ENCODE assay signal across 8 mouse cellular contexts in genomic region chr5:92081326-92081725, GRCm38 (mm10). TPM values are rescaled to one million over a fixed set of nuclear protein-coding genes. Genes with fewer than 3 reads are reported as not detected.
A peak's percentile ranks its signal among the peaks of the same experiment; 100 is the strongest.
DNase-seq lines count a peak whose midpoint lies in the region; ATAC-seq and TF ChIP-seq lines count a peak whose summit lies in the region.

No protein-coding gene starts in this region.

- H3K4me2 ChIP-seq in heart, embryonic 13.5 days = peak overlapping the region; percentile 84
- H3K4me2 ChIP-seq in hindbrain, embryonic 14.5 days (replicated peaks) = peak overlapping the region; percentile 79
- peak overlapping the region; percentile 81 for H3K4me2 ChIP-seq in midbrain, embryonic 11.5 days

- H3K4me1 ChIP-seq in heart, embryonic 13.5 days = peaks cover 46% of the 10 kb centered on the region
- peaks cover 48% of the 10 kb centered on the region for H3K4me1 ChIP-seq in G1E (ENCODE audit: insufficient read depth, low read depth, low read length)
- H3K4me1 ChIP-seq in hindbrain, embryonic 14.5 days (replicated peaks; ENCODE audit: control insufficient read depth, insufficient read depth, low read length) = peaks cover 42% of the 10 kb centered on the region
- peaks cover 11% of the 10 kb centered on the region for H3K4me1 ChIP-seq in midbrain, embryonic 11.5 days (ENCODE audit: control insufficient read depth, insufficient read depth, low read length)

- H3K9me3 ChIP-seq in heart, embryonic 13.5 days = no peaks in the 10 kb centered on the region
- H3K9me3 ChIP-seq in G1E (replicated peaks) = no peaks in the 10 kb centered on the region
- no peaks in the 10 kb centered on the region for H3K9me3 ChIP-seq in hindbrain, embryonic 14.5 days (ENCODE audit: control insufficient read depth, low read length)
- H3K9me3 ChIP-seq in midbrain, embryonic 11.5 days (ENCODE audit: control insufficient read depth, low read length) = no peaks in the 10 kb centered on the region

- WGBS in heart, embryonic 13.5 days = 56% methylated on average over 3 of the region's 3 CpGs
- WGBS in hindbrain, embryonic 14.5 days = 73% methylated on average over 3 of the region's 3 CpGs
- 73% methylated on average over 3 of the region's 3 CpGs for WGBS in midbrain, embryonic 11.5 days

- no peak for DNase-seq in heart, postnatal 36 days
- no peak for DNase-seq in G1E (ENCODE audit: low spot score)
- no peak for DNase-seq in hindbrain, embryonic 14.5 days (ENCODE audit: low spot score)
- no peak for DNase-seq in midbrain, embryonic 11.5 days (ENCODE audit: low spot score, missing footprints)
- no peak for DNase-seq in thymus, postnatal 25 days
- no peak for DNase-seq in urinary bladder, postnatal 14 days (ENCODE audit: low spot score)
- no peak for DNase-seq in lung, postnatal 36 days

- peak overlapping the region; percentile 99 for H3K4me3 ChIP-seq in heart, embryonic 13.5 days
- H3K4me3 ChIP-seq in G1E (ENCODE audit: low read depth, low read length) = peak overlapping the region; percentile 45; the same call in 1 of the 2 replicates
- H3K4me3 ChIP-seq in hindbrain, embryonic 14.5 days (replicated peaks; ENCODE audit: low read length) = peak overlapping the region; percentile 98
- H3K4me3 ChIP-seq in midbrain, embryonic 11.5 days (ENCODE audit: low read depth, low read length) = 0 out of 2 replicates have a peak overlapping the region, but pooled peaks have one; percentile 96

- H3K27me3 ChIP-seq in heart, embryonic 13.5 days (replicated peaks) = no peaks in the 10 kb centered on the region
- no peaks in the 10 kb centered on the region for H3K27me3 ChIP-seq in G1E (ENCODE audit: insufficient read depth, low read length)
- no peaks in the 10 kb centered on the region for H3K27me3 ChIP-seq in hindbrain, embryonic 14.5 days (ENCODE audit: control insufficient read depth, insufficient read depth, low read length)
- no peaks in the 10 kb centered on the region for H3K27me3 ChIP-seq in midbrain, embryonic 11.5 days (ENCODE audit: control insufficient read depth, insufficient read depth, low read length)

- 0 out of 2 replicates have a peak overlapping the region, but pooled peaks have one; percentile 99 for H3K27ac ChIP-seq in heart, embryonic 13.5 days (replicated peaks)
- no peak overlapping the region for H3K27ac ChIP-seq in hindbrain, embryonic 14.5 days
- H3K27ac ChIP-seq in midbrain, embryonic 11.5 days (ENCODE audit: low read depth, low read length) = no peak overlapping the region

- peak overlapping the region; percentile 97 for H3K9ac ChIP-seq in heart, embryonic 13.5 days
- H3K9ac ChIP-seq in hindbrain, embryonic 14.5 days = peak overlapping the region; percentile 98
- H3K9ac ChIP-seq in midbrain, embryonic 11.5 days (ENCODE audit: low read length) = no peak overlapping the region

- no peaks in the 10 kb centered on the region for H3K36me3 ChIP-seq in heart, embryonic 13.5 days
- H3K36me3 ChIP-seq in G1E (replicated peaks) = peaks cover 34% of the 10 kb centered on the region
- no peaks in the 10 kb centered on the region for H3K36me3 ChIP-seq in hindbrain, embryonic 14.5 days (replicated peaks; ENCODE audit: control insufficient read depth, insufficient read depth)
- no peaks in the 10 kb centered on the region for H3K36me3 ChIP-seq in midbrain, embryonic 11.5 days (ENCODE audit: control insufficient read depth, insufficient read depth, low read length)

- intact Hi-C loops in heart, postnatal 36 days (cut with DNase I) = loop anchor here (5.0 to 10.0 kb wide), 2 partner anchors 119 to 303 kb away; partner anchors contain the start of gene Rchy1

- no peak for ATAC-seq in heart, embryonic 13.5 days (ENCODE audit: extremely low read depth, insufficient number of reproducible peaks, low FRiP score, low TSS enrichment)
- ATAC-seq in G1E (ENCODE audit: extremely low read depth, insufficient number of reproducible peaks, low FRiP score, poor library complexity, severe bottlenecking) = no peak
- no peak for ATAC-seq in hindbrain, embryonic 14.5 days (ENCODE audit: low FRiP score)
- ATAC-seq in midbrain, embryonic 11.5 days (ENCODE audit: low FRiP score) = no peak

- no peak for TF ChIP-seq CTCF in G1E (IDR thresholded peaks at IDR 0.05; ENCODE audit: low read depth, low read length)

RNA-seq across cellular contexts. Expression of gene G3bp2, which starts 2.2 kb away (rescaled TPM):
- 132 and 153 TPM in 2 replicates for polyA plus RNA-seq in heart, embryonic 13.5 days (2015; fragmentation: Nextera tagmentation; extraction: Ambion mirVana)
- 10 to 100 TPM; 59.1 to 61.2 TPM for total RNA-seq in heart, postnatal 36 days (2021)
- total RNA-seq in G1E (2014; fragmentation: Nextera tagmentation) (67.6 and 83.1 TPM in 2 replicates), G1E (2017) (89.8 and 101 TPM in 2 replicates)
- polyA plus RNA-seq in G1E (2012) = 13.4 and 16.8 TPM in 2 replicates
- polyA plus RNA-seq in hindbrain, embryonic 14.5 days (2014; fragmentation: Nextera tagmentation; extraction: Ambion mirVana) = 377 and 384 TPM in 2 replicates
- polyA plus RNA-seq in midbrain, embryonic 11.5 days (2014; fragmentation: Nextera tagmentation; extraction: Ambion mirVana) = 292 and 298 TPM in 2 replicates

RNA-seq across cellular contexts. Expression of gene Cdkl2, which starts 37.6 kb away (rescaled TPM):
- polyA plus RNA-seq in heart, embryonic 13.5 days (2015; fragmentation: Nextera tagmentation; extraction: Ambion mirVana) = 0.66 and 1.1 TPM in 2 replicates
- 1 to 10 TPM; 3.6 to 3.7 TPM for total RNA-seq in heart, postnatal 36 days (2021)
- total RNA-seq in G1E (2014; fragmentation: Nextera tagmentation) (0.29 and 1.4 TPM in 2 replicates), G1E (2017) (2.9 and 4.3 TPM in 2 replicates)
- 0.02 TPM in 2 replicates for polyA plus RNA-seq in G1E (2012)
- 13.5 and 18.9 TPM in 2 replicates for polyA plus RNA-seq in hindbrain, embryonic 14.5 days (2014; fragmentation: Nextera tagmentation; extraction: Ambion mirVana)
- 0.37 and 0.48 TPM in 2 replicates for polyA plus RNA-seq in midbrain, embryonic 11.5 days (2014; fragmentation: Nextera tagmentation; extraction: Ambion mirVana)

RNA-seq across cellular contexts. Expression of gene Uso1, which starts 56.4 kb away (rescaled TPM):
- 30.2 and 32.1 TPM in 2 replicates for polyA plus RNA-seq in heart, embryonic 13.5 days (2015; fragmentation: Nextera tagmentation; extraction: Ambion mirVana)
- total RNA-seq in heart, postnatal 36 days (2021) = 10 to 100 TPM; 38.7 to 40.2 TPM
- total RNA-seq in G1E (2014; fragmentation: Nextera tagmentation) (50.5 and 52.5 TPM in 2 replicates), G1E (2017) (21.3 and 21.9 TPM in 2 replicates)
- polyA plus RNA-seq in G1E (2012) = 20.7 and 39.7 TPM in 2 replicates
- polyA plus RNA-seq in hindbrain, embryonic 14.5 days (2014; fragmentation: Nextera tagmentation; extraction: Ambion mirVana) = 27.4 and 30.9 TPM in 2 replicates
- polyA plus RNA-seq in midbrain, embryonic 11.5 days (2014; fragmentation: Nextera tagmentation; extraction: Ambion mirVana) = 25.9 and 29.4 TPM in 2 replicates

Comparison
In these comparisons a context has a peak if more than half of its experiments do, and no peak if none do; other contexts are left out.
1. H3K4me3 ChIP-seq: peak in every context shown above with its lines; median percentile 99 in heart, embryonic 13.5 days; 98 in hindbrain, embryonic 14.5 days; 96 in midbrain, embryonic 11.5 days; 45 in G1E.